In genomic region chr13:15777624-15778023, GRCm38 (mm10) we compare ENCODE assay signal across 21 mouse cellular contexts.
DNase-seq lines count a peak whose midpoint lies in the region; TF ChIP-seq lines count a peak whose summit lies in the region.
"Had no signal": no experiment of that assay in that cellular context is flagged by ENCODE, and none has a peak within 500 bp of the region (broad histone marks: within the 10 kb centered on the region; RNA-seq: fewer than 3 reads in every experiment).

No protein-coding gene starts in this region.

- no peak for TF ChIP-seq POLR2A in embryonic fibroblast, embryonic 13.5 days (IDR thresholded peaks at IDR 0.05; ENCODE audit: low read depth, low read length)

- WGBS in midbrain, embryonic 10.5 days: 86% methylated on average over 6 of the region's 6 CpGs

- no peaks in the 10 kb centered on the region for H3K9me3 ChIP-seq in midbrain, embryonic 10.5 days (replicated peaks)
- H3K9me3 ChIP-seq: forebrain, embryonic 15.5 days; heart, embryonic 15.5 days; hindbrain, embryonic 15.5 days; stomach, embryonic 15.5 days had no signal

- H3K27ac ChIP-seq in embryonic fibroblast, embryonic 13.5 days (ENCODE audit: insufficient read depth, low read length): peak overlapping the region; percentile 90; the same call in 1 of the 2 replicates
- no peak overlapping the region for H3K27ac ChIP-seq in midbrain, embryonic 10.5 days (replicated peaks)
- H3K27ac ChIP-seq: forebrain, embryonic 15.5 days; heart, embryonic 15.5 days; hindbrain, embryonic 15.5 days; kidney, postnatal 0 days; limb, embryonic 12.5 days; macrophage; stomach, embryonic 15.5 days had no signal

- no peaks in the 10 kb centered on the region for H3K36me3 ChIP-seq in midbrain, embryonic 10.5 days
- H3K36me3 ChIP-seq: forebrain, embryonic 15.5 days; heart, embryonic 15.5 days; hindbrain, embryonic 15.5 days; limb, embryonic 12.5 days; stomach, embryonic 15.5 days had no signal

- peak; percentile 87 for DNase-seq in right cerebral cortex, adult 18-20 months
- DNase-seq in right cerebral cortex, postnatal 14 days: no peak
- peak; percentile 17 to 41 for DNase-seq in left cerebral cortex, postnatal 14 days (ENCODE audit: low spot score in 2 of 2)
- DNase-seq in adipocyte (ENCODE audit: low spot score): no peak
- DNase-seq in midbrain, embryonic 10.5 days (ENCODE audit: low spot score): no peak
- no peak for DNase-seq in urinary bladder, postnatal 14 days (ENCODE audit: low spot score)
- DNase-seq: adrenal gland, postnatal 14 days; cerebellum, adult 9-10 months; heart, postnatal 4 days; kidney, adult 2 months; liver, postnatal 0 days; thymus, adult 2 months; thymus, postnatal 4 days had no signal

- no peak overlapping the region for H3K4me3 ChIP-seq in embryonic fibroblast, embryonic 13.5 days (ENCODE audit: insufficient read depth, low read length)
- H3K4me3 ChIP-seq in midbrain, embryonic 10.5 days: no peak overlapping the region
- H3K4me3 ChIP-seq: forebrain, embryonic 15.5 days; heart, embryonic 15.5 days; hindbrain, embryonic 15.5 days; limb, embryonic 12.5 days; stomach, embryonic 15.5 days had no signal

- intact Hi-C loops in left cerebral cortex, postnatal 14 days (cut with DNase I): no loop called here

- peaks cover 8% of the 10 kb centered on the region; the same call in 1 of the 2 replicates for H3K4me1 ChIP-seq in embryonic fibroblast, embryonic 13.5 days (ENCODE audit: control insufficient read depth, insufficient read depth, low read length)
- H3K4me1 ChIP-seq in midbrain, embryonic 10.5 days: no peaks in the 10 kb centered on the region
- H3K4me1 ChIP-seq: forebrain, embryonic 15.5 days; heart, embryonic 15.5 days; hindbrain, embryonic 15.5 days; limb, embryonic 12.5 days; stomach, embryonic 15.5 days had no signal

- H3K27me3 ChIP-seq in midbrain, embryonic 10.5 days (ENCODE audit: low read depth, poor library complexity, severe bottlenecking): no peaks in the 10 kb centered on the region
- H3K27me3 ChIP-seq: forebrain, embryonic 15.5 days; heart, embryonic 15.5 days; hindbrain, embryonic 15.5 days; limb, embryonic 12.5 days; stomach, embryonic 15.5 days had no signal

- no peak for TF ChIP-seq CTCF in embryonic fibroblast, embryonic 13.5 days (IDR thresholded peaks at IDR 0.05; ENCODE audit: borderline replicate concordance, insufficient read depth, low read length)

Comparison
In these comparisons a context has a peak if more than half of its experiments do, and no peak if none do; other contexts are left out.
1. DNase-seq: peak in right cerebral cortex, adult 18-20 months (single experiment) and left cerebral cortex, postnatal 14 days (2 of 2); none in right cerebral cortex, postnatal 14 days (single experiment), adipocyte (single experiment), midbrain, embryonic 10.5 days (single experiment) and urinary bladder, postnatal 14 days (single experiment).